In genomic region chr8:126877039-126877365, GRCm38 (mm10) we compare ENCODE assay signal across 17 mouse cellular contexts.
DNase-seq lines count a peak whose midpoint lies in the region; ATAC-seq lines count a peak whose summit lies in the region.
"Had no signal": no experiment of that assay in that cellular context is flagged by ENCODE, and none has a peak within 500 bp of the region (broad histone marks: within the 10 kb centered on the region; RNA-seq: fewer than 3 reads in every experiment).

No protein-coding gene starts in this region.

- WGBS in hindbrain, embryonic 10.5 days, result 78% methylated on average over 9 of the region's 9 CpGs
- WGBS in hindbrain, embryonic 11.5 days, result 74% methylated on average over 9 of the region's 9 CpGs
- WGBS in liver, embryonic 13.5 days (ENCODE audit: insufficient replicate concordance), result 70% methylated on average over 9 of the region's 9 CpGs
- 83% methylated on average over 9 of the region's 9 CpGs for WGBS in limb, embryonic 10.5 days

- H3K4me1 ChIP-seq in hindbrain, embryonic 10.5 days (replicated peaks), result peaks cover 30% of the 10 kb centered on the region
- H3K4me1 ChIP-seq in hindbrain, embryonic 11.5 days (replicated peaks; ENCODE audit: control insufficient read depth, insufficient read depth, low read length), result no peaks in the 10 kb centered on the region
- peaks cover 14% of the 10 kb centered on the region; the same call in 1 of the 2 replicates for H3K4me1 ChIP-seq in liver, embryonic 13.5 days (replicated peaks)
- peaks cover 35% of the 10 kb centered on the region for H3K4me1 ChIP-seq in limb, embryonic 10.5 days
- H3K4me1 ChIP-seq: forebrain, embryonic 13.5 days had no signal

- no peak overlapping the region for H3K4me3 ChIP-seq in hindbrain, embryonic 10.5 days
- no peak overlapping the region for H3K4me3 ChIP-seq in hindbrain, embryonic 11.5 days (ENCODE audit: low read depth, low read length)
- H3K4me3 ChIP-seq in liver, embryonic 13.5 days (replicated peaks), result no peak overlapping the region
- no peak overlapping the region for H3K4me3 ChIP-seq in limb, embryonic 10.5 days
- H3K4me3 ChIP-seq: forebrain, embryonic 13.5 days; heart, embryonic 15.5 days; hindbrain, embryonic 13.5 days; limb, embryonic 15.5 days; midbrain, embryonic 10.5 days had no signal

- ATAC-seq in hindbrain, embryonic 11.5 days (ENCODE audit: low FRiP score), result no peak
- ATAC-seq in liver, embryonic 13.5 days (ENCODE audit: low read depth), result no peak
- ATAC-seq: activated CD4-positive, CD25-positive, alpha-beta regulatory T cell, adult 4 months; forebrain, embryonic 13.5 days had no signal

- H3K27ac ChIP-seq in hindbrain, embryonic 10.5 days, result 0 out of 2 replicates have a peak overlapping the region, but pooled peaks have one; percentile 13
- no peak overlapping the region for H3K27ac ChIP-seq in hindbrain, embryonic 11.5 days (ENCODE audit: low read depth, low read length)
- H3K27ac ChIP-seq in liver, embryonic 13.5 days, result peak overlapping the region; percentile 64; the same call in 1 of the 2 replicates
- H3K27ac ChIP-seq in limb, embryonic 10.5 days, result 0 out of 2 replicates have a peak overlapping the region, but pooled peaks have one; percentile 66
- H3K27ac ChIP-seq: forebrain, embryonic 13.5 days; heart, embryonic 15.5 days; hindbrain, embryonic 13.5 days; midbrain, embryonic 10.5 days had no signal

- no peaks in the 10 kb centered on the region for H3K36me3 ChIP-seq in hindbrain, embryonic 10.5 days
- no peaks in the 10 kb centered on the region for H3K36me3 ChIP-seq in hindbrain, embryonic 11.5 days (ENCODE audit: control insufficient read depth, insufficient read depth, low read length)
- H3K36me3 ChIP-seq in liver, embryonic 13.5 days, result no peaks in the 10 kb centered on the region
- no peaks in the 10 kb centered on the region for H3K36me3 ChIP-seq in limb, embryonic 10.5 days
- H3K36me3 ChIP-seq: heart, embryonic 15.5 days; hindbrain, embryonic 13.5 days; limb, embryonic 15.5 days; midbrain, embryonic 10.5 days had no signal

- no peak for DNase-seq in hindbrain, embryonic 10.5 days (ENCODE audit: low spot score)
- DNase-seq in hindbrain, embryonic 11.5 days (ENCODE audit: low spot score), result no peak
- no peak for DNase-seq in liver, embryonic 13.5 days
- no peak for DNase-seq in liver
- DNase-seq in limb, embryonic 10.5 days (ENCODE audit: low spot score), result no peak
- DNase-seq in lung, postnatal 25 days (ENCODE audit: low spot score), result no peak
- DNase-seq in spleen, adult 12 weeks (ENCODE audit: low spot score), result no peak
- DNase-seq: cerebellum, postnatal 14 days; right cerebral cortex, postnatal 14 days; thymus, postnatal 14 days had no signal

- H3K4me2 ChIP-seq in hindbrain, embryonic 11.5 days (replicated peaks; ENCODE audit: low read depth, low read length), result no peak overlapping the region
- H3K4me2 ChIP-seq in liver, embryonic 13.5 days, result 0 out of 2 replicates have a peak overlapping the region, but pooled peaks have one; percentile 4
- H3K4me2 ChIP-seq: forebrain, embryonic 13.5 days; heart, embryonic 15.5 days; hindbrain, embryonic 13.5 days; limb, embryonic 15.5 days had no signal

- no peaks in the 10 kb centered on the region for H3K27me3 ChIP-seq in hindbrain, embryonic 10.5 days (ENCODE audit: insufficient read depth, poor library complexity, severe bottlenecking)
- no peaks in the 10 kb centered on the region for H3K27me3 ChIP-seq in hindbrain, embryonic 11.5 days (ENCODE audit: control insufficient read depth, insufficient read depth, low read length)
- H3K27me3 ChIP-seq in liver, embryonic 13.5 days, result no peaks in the 10 kb centered on the region
- H3K27me3 ChIP-seq in limb, embryonic 10.5 days (ENCODE audit: low read depth, poor library complexity, severe bottlenecking), result no peaks in the 10 kb centered on the region
- H3K27me3 ChIP-seq: forebrain, embryonic 13.5 days; heart, embryonic 15.5 days; hindbrain, embryonic 13.5 days; limb, embryonic 15.5 days; Patski had no signal

- no peak overlapping the region for H3K9ac ChIP-seq in hindbrain, embryonic 11.5 days (ENCODE audit: low read depth, low read length)
- H3K9ac ChIP-seq in liver, embryonic 13.5 days, result no peak overlapping the region
- H3K9ac ChIP-seq: forebrain, embryonic 13.5 days; heart, embryonic 15.5 days; hindbrain, embryonic 13.5 days; limb, embryonic 15.5 days had no signal

- H3K9me3 ChIP-seq in hindbrain, embryonic 10.5 days, result 0 out of 2 replicates have a peak, but pooled peaks cover 4% of the 10 kb centered on the region
- H3K9me3 ChIP-seq in hindbrain, embryonic 11.5 days (ENCODE audit: control insufficient read depth, low read length), result no peaks in the 10 kb centered on the region
- no peaks in the 10 kb centered on the region for H3K9me3 ChIP-seq in liver, embryonic 13.5 days (replicated peaks)
- no peaks in the 10 kb centered on the region for H3K9me3 ChIP-seq in limb, embryonic 10.5 days (replicated peaks)
- H3K9me3 ChIP-seq: forebrain, embryonic 13.5 days; heart, embryonic 15.5 days; hindbrain, embryonic 13.5 days; limb, embryonic 15.5 days; midbrain, embryonic 10.5 days had no signal
